Mouse (Mus musculus) small intestine, adult 2 months (tissue): ENCODE measurements around the gene Plekha1.

Experiments
- CTCF ChIP-seq: fragments of 200-500 bp; IDR thresholded peaks from 2 replicates; pipeline ENCODE4 v1.5.1; 2012; ENCODE audit warnings: low read depth, mild to moderate bottlenecking, control low read depth, inconsistent platforms, low read length, moderate library complexity, mixed read lengths; ENCODE audit not compliant: insufficient replicate concordance, insufficient read length; ENCODE audit errors: extremely low read depth
- POLR2A ChIP-seq: fragments of 200-500 bp; IDR thresholded peaks from 2 replicates; pipeline ENCODE4 v1.6.1; 2012; ENCODE audit warnings: low read depth, mild to moderate bottlenecking, control low read depth, inconsistent platforms, low read length, moderate library complexity

- TF ChIP-seq CTCF: no peak
- no peak for TF ChIP-seq POLR2A
These were observed 25.3 kb downstream of the Plekha1 start for GRCm38 (mm10) chr7:130890871-130891270.
